Mouse (Mus musculus) CH12.LX (cell line): ENCODE results near the gene Slc26a6. TPM values are rescaled to one million over a fixed set of nuclear protein-coding genes. Genes with fewer than 3 reads are reported as not detected.

ENCODE experiments used
- DNase-seq: peaks from one replicate; pipeline ENCODE4 v3.0.0-alpha.2; 2013; ENCODE audit errors: extremely low read depth
- H3K27ac ChIP-seq: 2 replicates; pipeline ENCODE4 v1.5.1; 2012; ENCODE audit warnings: low read depth, mild to moderate bottlenecking, control low read depth, moderate library complexity; ENCODE audit not compliant: insufficient read depth
- H3K27me3 ChIP-seq: replicated peaks from 2 replicates; pipeline ENCODE3; 2012; ENCODE audit warnings: inconsistent platforms
- H3K36me3 ChIP-seq, 2 experiments: replicated peaks in 1 of 2; 2 replicates each; pipeline versions ENCODE3 to v1.6.1; 2012; ENCODE audit warnings: inconsistent platforms in 1 of 2, low read length in 1 of 2, mild to moderate bottlenecking in 1 of 2, mixed read lengths in 1 of 2, moderate library complexity in 1 of 2; ENCODE audit not compliant: control insufficient read depth in 1 of 2, insufficient read depth in 1 of 2
- H3K4me1 ChIP-seq, 2 experiments: 2 replicates each; pipeline ENCODE4 v1.6.1; 2012; ENCODE audit warnings: inconsistent platforms in 1 of 2, moderate library complexity in 1 of 2; ENCODE audit not compliant: insufficient read depth in 2 of 2, control insufficient read depth in 1 of 2
- H3K4me2 ChIP-seq: 2 replicates; pipeline ENCODE4 v1.6.1; 2012; ENCODE audit warnings: low read depth, mild to moderate bottlenecking, control low read depth; ENCODE audit not compliant: poor library complexity, insufficient read depth, severe bottlenecking
- H3K4me3 ChIP-seq, 3 experiments: fragments of 150-350 bp in 1 of 3; sonication (generic) in 1 of 3; replicated peaks in 1 of 3; 2 replicates each; pipeline versions ENCODE3 to v1.5.1; 2011 to 2012; ENCODE audit warnings: low read depth in 2 of 3, low read length in 2 of 3, mild to moderate bottlenecking in 2 of 3, moderate library complexity in 2 of 3, control low read depth in 1 of 3, improper control_type of control experiment in 1 of 3, inconsistent platforms in 1 of 3, mixed read lengths in 1 of 3; ENCODE audit not compliant: poor library complexity in 1 of 3
- H3K79me2 ChIP-seq: replicated peaks from 2 replicates; pipeline ENCODE4 v1.6.1; 2012; ENCODE audit warnings: mild to moderate bottlenecking, moderate library complexity; ENCODE audit not compliant: control insufficient read depth, poor library complexity, insufficient read depth, severe bottlenecking; ENCODE audit errors: extremely low read depth
- H3K9ac ChIP-seq: 2 replicates; pipeline ENCODE4 v1.6.1; 2012; ENCODE audit warnings: low read depth, mild to moderate bottlenecking, control low read depth, moderate library complexity; ENCODE audit not compliant: insufficient read depth
- H3K9me3 ChIP-seq: replicated peaks from 2 replicates; pipeline ENCODE3; 2012; ENCODE audit warnings: low read length, inconsistent platforms, mixed read lengths
- BHLHE40 ChIP-seq: IDR thresholded peaks from 2 replicates; pipeline ENCODE4 v1.6.1; 2011; ENCODE audit warnings: mild to moderate bottlenecking, low read depth, low read length, improper control_type of control experiment
- ETS1 ChIP-seq: conservative IDR thresholded peaks from 2 replicates; pipeline ENCODE4 v1.6.1; 2012; ENCODE audit warnings: low read depth, mild to moderate bottlenecking, inconsistent platforms, low read length, improper control_type of control experiment, moderate library complexity
- IRF4 ChIP-seq: IDR thresholded peaks from 2 replicates; pipeline ENCODE4 v1.6.1; 2014; ENCODE audit warnings: low read depth, mild to moderate bottlenecking, inconsistent platforms, low read length, improper control_type of control experiment
- KAT2A ChIP-seq: IDR thresholded peaks from 2 replicates; pipeline ENCODE4 v1.6.1; 2012; ENCODE audit warnings: low read length, improper control_type of control experiment, inconsistent platforms; ENCODE audit not compliant: insufficient replicate concordance
- MAFK ChIP-seq: IDR thresholded peaks from 2 replicates; pipeline ENCODE4 v1.6.1; 2011; ENCODE audit warnings: low read length, improper control_type of control experiment; ENCODE audit not compliant: insufficient replicate concordance
- MAX ChIP-seq: IDR thresholded peaks from 2 replicates; pipeline ENCODE4 v1.6.1; 2011; ENCODE audit warnings: low read length, improper control_type of control experiment
- MEF2A ChIP-seq: IDR thresholded peaks from 2 replicates; pipeline ENCODE4 v1.6.1; 2014; ENCODE audit warnings: low read depth, mild to moderate bottlenecking, inconsistent platforms, low read length, improper control_type of control experiment, borderline replicate concordance
- MXI1 ChIP-seq: IDR thresholded peaks from 2 replicates; pipeline ENCODE4 v1.6.1; 2011; ENCODE audit warnings: mild to moderate bottlenecking, low read depth, low read length, improper control_type of control experiment
- POLR2A ChIP-seq: IDR thresholded peaks from 2 replicates; pipeline ENCODE4 v1.6.1; 2011; ENCODE audit warnings: low read depth, mild to moderate bottlenecking, improper control_type of control experiment, low read length
- RCOR1 ChIP-seq: conservative IDR thresholded peaks from 2 replicates; pipeline ENCODE4 v1.6.1; 2012; ENCODE audit warnings: low read depth, mild to moderate bottlenecking, inconsistent platforms, low read length, improper control_type of control experiment
- SIN3A ChIP-seq: IDR thresholded peaks from 2 replicates; pipeline ENCODE4 v1.6.1; 2012; ENCODE audit warnings: low read length, improper control_type of control experiment, inconsistent platforms
- SMC3 ChIP-seq: IDR thresholded peaks from 2 replicates; pipeline ENCODE4 v1.6.1; 2011; ENCODE audit warnings: low read depth, low read length, improper control_type of control experiment
- TBP ChIP-seq: conservative IDR thresholded peaks from 2 replicates; pipeline ENCODE4 v1.6.1; 2011; ENCODE audit warnings: low read depth, low read length, improper control_type of control experiment
- TCF12 ChIP-seq: IDR thresholded peaks from 2 replicates; pipeline ENCODE4 v1.6.1; 2014; ENCODE audit warnings: low read depth, mild to moderate bottlenecking, inconsistent platforms, low read length, improper control_type of control experiment
- UBTF ChIP-seq: IDR thresholded peaks from 2 replicates; pipeline ENCODE4 v1.6.1; 2012; ENCODE audit warnings: low read depth, mild to moderate bottlenecking, inconsistent platforms, low read length, improper control_type of control experiment, moderate library complexity
- USF1 ChIP-seq: IDR thresholded peaks from 2 replicates; pipeline ENCODE4 v1.6.1; 2014; ENCODE audit warnings: low read depth, mild to moderate bottlenecking, inconsistent platforms, low read length, improper control_type of control experiment
- USF2 ChIP-seq: conservative IDR thresholded peaks from 2 replicates; pipeline ENCODE4 v1.6.1; 2011; ENCODE audit warnings: low read depth, low read length, improper control_type of control experiment
- ZC3H11A ChIP-seq: IDR thresholded peaks from 2 replicates; pipeline ENCODE4 v1.6.1; 2012; ENCODE audit warnings: low read depth, mild to moderate bottlenecking, inconsistent platforms, low read length, improper control_type of control experiment
- ZKSCAN1 ChIP-seq: IDR thresholded peaks from 2 replicates; pipeline ENCODE4 v1.6.1; 2012; ENCODE audit warnings: low read depth, inconsistent platforms, low read length, improper control_type of control experiment, borderline replicate concordance
- ZMIZ1 ChIP-seq: IDR thresholded peaks from 2 replicates; pipeline ENCODE4 v1.6.1; 2012; ENCODE audit warnings: low read depth, mild to moderate bottlenecking, inconsistent platforms, low read length, improper control_type of control experiment
- dilution Hi-C: fragments of 300-500 bp; cut with MboI; formaldehyde crosslinking; loops from 2 replicates; pipeline ENCODE4 v1.14.3; 2020; ENCODE audit warnings: low sequenced_read_pairs; ENCODE audit not compliant: extremely low pct_unique_long_range_greater_than_20kb, extremely low pct_ligation_motif_present
- in situ Hi-C: fragments of 300-500 bp; cut with MboI; formaldehyde crosslinking; loops from 3 replicates; pipeline ENCODE4 v1.14.3; 2019; ENCODE audit warnings: low sequenced_read_pairs, low pct_ligation_motif_present, low pct_unique_long_range_greater_than_20kb, mixed read lengths
- polyA plus RNA-seq: library from polyadenylated mRNA; unstranded; fragments of >175 nt; gene quantifications from 2 replicates; pipeline ENCODE4 v1.2.1, GENCODE M21; 2012; ENCODE audit warnings: low read depth; ENCODE audit not compliant: insufficient read length
- total RNA-seq, 2 experiments: library from RNA; depleted of rRNA; stranded (reverse); fragments of 300-350 nt in 1 of 2; fragments of >200 nt in 1 of 2; gene quantifications; 2 replicates each; pipeline ENCODE4 v1.2.3; 2012 to 2014

Gene Slc26a6
- total and polyA plus RNA-seq, 3 experiments = 5.0 to 10.0 (median 5.0) TPM

DNA sequence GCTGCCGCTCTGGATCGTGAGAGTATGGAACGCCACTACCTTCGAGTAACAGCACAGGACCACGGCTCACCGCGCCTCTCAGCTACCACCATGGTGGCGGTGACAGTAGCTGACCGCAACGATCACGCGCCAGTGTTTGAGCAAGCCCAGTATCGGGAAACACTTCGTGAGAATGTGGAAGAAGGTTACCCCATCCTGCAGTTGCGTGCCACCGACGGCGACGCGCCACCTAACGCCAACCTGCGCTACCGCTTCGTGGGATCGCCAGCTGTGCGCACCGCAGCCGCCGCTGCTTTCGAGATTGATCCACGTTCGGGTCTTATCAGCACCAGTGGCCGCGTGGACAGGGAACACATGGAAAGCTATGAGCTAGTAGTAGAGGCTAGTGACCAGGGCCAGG lies 25.6 kb upstream of the Slc26a6 start:
- H3K9ac ChIP-seq = no peak overlapping the region
- H3K27me3 ChIP-seq = peaks cover 24% of the 10 kb centered on the region
- no peak overlapping the region for H3K4me3 ChIP-seq
- TF ChIP-seq SMC3 (no peak), POLR2A (no peak), TCF12 (no peak), TBP (no peak), ZKSCAN1 (no peak), USF2 (no peak), ZC3H11A (no peak), ETS1 (no peak), ZMIZ1 (no peak), MAX (no peak), IRF4 (no peak), UBTF (no peak), KAT2A (no peak)
- no peak overlapping the region for H3K4me2 ChIP-seq
- peaks cover 0 to 7% of the 10 kb centered on the region in 2 experiments; a peak in 2 of 4 replicates for H3K4me1 ChIP-seq
- no peaks in the 10 kb centered on the region for H3K79me2 ChIP-seq
- H3K36me3 ChIP-seq = no peaks in the 10 kb centered on the region
- dilution Hi-C loops = no loop called here
- DNase-seq = no peak
- peaks cover 27% of the 10 kb centered on the region for H3K9me3 ChIP-seq
- no peak overlapping the region for H3K27ac ChIP-seq
- in situ Hi-C loops = no loop called here

DNA sequence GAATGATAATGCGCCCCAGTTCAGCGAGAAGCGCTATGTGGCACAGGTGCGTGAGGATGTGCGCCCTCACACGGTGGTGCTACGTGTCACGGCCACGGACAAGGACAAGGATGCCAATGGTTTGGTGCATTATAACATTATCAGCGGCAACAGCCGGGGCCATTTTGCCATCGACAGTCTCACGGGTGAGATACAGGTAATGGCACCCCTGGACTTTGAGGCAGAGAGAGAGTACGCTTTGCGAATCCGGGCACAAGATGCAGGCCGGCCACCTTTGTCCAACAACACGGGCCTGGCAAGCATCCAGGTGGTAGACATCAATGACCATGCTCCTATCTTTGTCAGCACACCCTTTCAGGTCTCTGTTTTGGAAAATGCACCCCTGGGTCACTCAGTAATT lies 25.2 kb upstream of the Slc26a6 start:
- no peak overlapping the region for H3K4me2 ChIP-seq
- peaks cover 0 to 7% of the 10 kb centered on the region in 2 experiments; a peak in 2 of 4 replicates for H3K4me1 ChIP-seq
- H3K4me3 ChIP-seq = no peak overlapping the region
- peaks cover 32% of the 10 kb centered on the region for H3K9me3 ChIP-seq
- DNase-seq = no peak
- in situ Hi-C loops = no loop called here
- no peak overlapping the region for H3K27ac ChIP-seq
- TF ChIP-seq ETS1 (no peak), USF1 (no peak), RCOR1 (no peak), USF2 (no peak), UBTF (no peak), BHLHE40 (no peak), MAFK (no peak), SIN3A (no peak), TBP (no peak), MXI1 (no peak), ZKSCAN1 (no peak), KAT2A (no peak), POLR2A (no peak), MEF2A (no peak)
- H3K36me3 ChIP-seq = no peaks in the 10 kb centered on the region
- H3K79me2 ChIP-seq = no peaks in the 10 kb centered on the region
- dilution Hi-C loops = no loop called here
- no peak overlapping the region for H3K9ac ChIP-seq
- peaks cover 28% of the 10 kb centered on the region for H3K27me3 ChIP-seq
